Mouse (Mus musculus): Measurements from ENCODE around the gene Ralgapa2. TPM values are rescaled to one million over a fixed set of nuclear protein-coding genes. Genes with fewer than 3 reads are reported as not detected.

Gene Ralgapa2
- total RNA-seq, 1 experiment from 2014 or later, result 23.9 TPM

DNA sequence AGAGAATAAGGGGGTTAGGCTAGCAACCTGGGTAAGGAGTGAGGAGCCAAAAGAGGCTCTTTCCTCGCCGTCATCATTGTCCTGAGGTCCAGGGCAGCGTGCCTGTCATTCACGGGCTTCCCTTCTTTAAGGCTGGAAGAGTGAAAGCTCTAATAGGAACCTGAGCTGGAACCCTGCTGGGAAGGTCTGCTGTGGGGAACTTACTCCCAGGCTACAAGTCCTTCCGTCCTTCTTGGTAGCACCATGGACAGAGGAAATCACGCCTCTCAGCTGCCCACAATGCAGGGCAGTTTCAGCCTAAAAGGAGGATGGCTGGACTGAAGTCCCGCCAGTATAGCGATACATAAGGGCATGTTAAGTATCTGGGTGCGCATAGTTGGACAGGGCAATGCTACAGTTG, 285.7 kb downstream of the Ralgapa2 start:
- ATAC-seq (replicated peaks in 1 of 2; ENCODE audit: insufficient read depth in 1 of 2, low FRiP score in 2 of 2, low TSS enrichment in 1 of 2, low read depth in 1 of 2, poor library complexity in 2 of 2, severe bottlenecking in 2 of 2), result peak; percentile 39 to 58; a peak in 2 of 4 replicates

DNA sequence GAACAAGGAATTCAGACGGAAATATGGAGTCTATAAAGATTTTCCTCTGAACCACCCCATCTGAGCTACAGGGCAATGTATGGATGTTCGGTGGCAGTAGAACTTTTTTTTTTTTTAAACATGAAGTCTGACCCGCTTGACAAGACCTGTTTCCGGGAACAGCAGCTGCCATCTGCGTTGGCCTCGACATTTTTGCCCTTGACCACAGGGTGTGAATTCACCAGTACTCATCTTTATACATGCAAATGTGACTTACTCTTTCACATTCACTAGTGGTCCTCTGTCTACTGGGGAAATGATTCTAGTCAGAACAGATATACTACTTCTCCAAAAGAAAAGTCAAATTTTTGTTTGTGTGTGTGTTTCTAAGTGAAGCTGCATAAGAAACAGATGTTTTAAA, 286.3 kb downstream of the Ralgapa2 start:
- no peak for ATAC-seq (replicated peaks in 1 of 2; ENCODE audit: insufficient read depth in 1 of 2, low FRiP score in 2 of 2, low TSS enrichment in 1 of 2, low read depth in 1 of 2, poor library complexity in 2 of 2, severe bottlenecking in 2 of 2)

DNA sequence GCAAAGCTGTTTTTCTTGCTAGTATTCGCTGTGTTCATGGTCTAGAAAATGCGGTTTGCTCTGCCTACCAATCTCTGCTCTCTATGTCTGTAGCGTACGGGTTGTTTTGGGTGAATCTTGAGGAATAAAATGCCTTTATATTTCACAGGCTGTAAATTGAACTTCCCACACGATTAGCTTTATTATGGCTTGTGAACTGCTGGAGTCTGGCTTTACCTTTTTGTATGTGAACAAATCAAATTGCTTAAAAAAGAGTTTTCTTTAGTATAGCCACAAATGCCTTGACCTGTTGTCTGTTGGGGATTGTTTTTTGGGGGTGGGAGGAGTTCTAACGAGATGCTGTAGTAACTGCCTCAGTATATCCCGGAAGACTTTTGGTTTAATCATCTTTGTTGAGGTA, 288.0 kb downstream of the Ralgapa2 start:
- no peak for ATAC-seq (replicated peaks in 1 of 2; ENCODE audit: insufficient read depth in 1 of 2, low FRiP score in 2 of 2, low TSS enrichment in 1 of 2, low read depth in 1 of 2, poor library complexity in 2 of 2, severe bottlenecking in 2 of 2)

DNA sequence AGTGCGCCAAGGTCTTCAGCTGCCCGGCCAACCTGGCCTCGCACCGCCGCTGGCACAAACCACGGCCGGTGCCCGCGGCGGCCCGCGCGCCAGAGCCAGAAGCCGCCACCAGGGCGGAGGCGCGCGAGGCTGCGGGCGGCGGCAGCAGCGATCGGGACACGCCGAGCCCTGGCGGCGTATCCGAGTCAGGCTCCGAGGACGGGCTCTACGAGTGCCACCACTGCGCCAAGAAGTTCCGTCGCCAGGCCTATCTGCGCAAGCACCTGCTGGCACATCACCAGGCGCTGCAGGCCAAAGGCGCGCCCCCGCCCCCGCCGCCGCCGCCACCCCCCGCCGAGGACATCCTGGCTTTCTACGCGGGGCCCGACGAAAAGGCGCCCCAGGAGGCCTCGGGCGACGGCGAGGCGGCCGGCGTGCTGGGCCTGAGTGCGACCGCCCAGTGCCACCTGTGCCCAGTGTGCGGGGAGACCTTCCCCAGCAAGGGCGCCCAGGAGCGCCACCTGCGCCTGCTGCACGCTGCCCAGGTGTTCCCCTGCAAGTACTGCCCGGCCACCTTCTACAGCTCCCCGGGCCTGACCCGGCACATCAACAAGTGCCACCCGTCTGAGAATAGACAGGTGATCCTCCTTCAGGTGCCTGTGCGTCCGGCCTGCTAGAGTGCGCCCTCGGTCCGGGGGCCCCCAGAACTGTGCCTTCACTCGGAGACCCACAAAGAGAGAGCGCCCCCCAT, 288.8 kb downstream of the Ralgapa2 start:
- 0 out of 4 replicates have a peak, but pooled peaks have one; percentile 16 to 20 for ATAC-seq (replicated peaks in 1 of 2; ENCODE audit: insufficient read depth in 1 of 2, low FRiP score in 2 of 2, low TSS enrichment in 1 of 2, low read depth in 1 of 2, poor library complexity in 2 of 2, severe bottlenecking in 2 of 2)

DNA sequence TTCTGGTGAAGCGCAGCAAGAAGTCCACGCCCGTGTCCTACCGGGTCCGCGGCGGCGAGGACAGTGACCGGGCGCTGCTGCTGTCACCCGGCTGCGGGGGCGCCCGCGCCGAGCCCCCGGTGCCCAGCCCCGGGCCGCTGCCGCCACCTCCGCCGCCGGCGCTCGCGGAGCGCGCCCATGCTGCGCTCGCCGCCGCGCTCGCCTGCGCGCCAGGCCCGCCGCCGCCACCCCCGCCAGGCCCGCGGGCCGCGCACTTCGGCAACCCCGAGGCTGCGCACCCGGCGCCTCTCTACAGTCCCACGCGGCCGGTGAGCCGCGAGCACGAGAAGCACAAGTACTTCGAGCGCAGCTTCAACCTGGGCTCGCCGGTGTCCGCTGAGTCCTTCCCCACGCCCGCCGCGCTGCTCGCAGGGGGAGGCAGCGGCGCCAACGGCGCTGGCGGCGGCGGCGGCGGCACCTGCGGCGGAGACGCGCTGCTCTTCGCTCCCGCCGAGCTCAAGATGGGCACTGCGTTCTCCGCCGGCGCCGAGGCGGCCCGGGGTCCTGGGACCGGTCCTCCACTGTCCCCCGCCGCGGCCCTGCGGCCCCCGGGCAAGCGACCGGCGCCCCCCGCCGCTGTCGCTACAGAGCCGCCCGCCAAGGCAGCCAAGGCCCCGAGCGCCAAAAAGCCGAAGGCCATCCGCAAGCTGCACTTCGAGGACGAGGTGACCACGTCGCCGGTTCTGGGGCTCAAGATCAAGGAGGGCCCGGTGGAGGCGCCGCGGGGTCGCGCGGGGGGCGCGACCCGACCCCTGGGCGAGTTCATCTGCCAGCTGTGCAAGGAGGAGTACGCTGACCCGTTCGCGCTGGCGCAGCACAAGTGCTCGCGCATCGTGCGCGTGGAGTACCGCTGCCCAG, 289.6 kb downstream of the Ralgapa2 start:
- ATAC-seq (replicated peaks in 1 of 2; ENCODE audit: insufficient read depth in 1 of 2, low FRiP score in 2 of 2, low TSS enrichment in 1 of 2, low read depth in 1 of 2, poor library complexity in 2 of 2, severe bottlenecking in 2 of 2), result no peak

DNA sequence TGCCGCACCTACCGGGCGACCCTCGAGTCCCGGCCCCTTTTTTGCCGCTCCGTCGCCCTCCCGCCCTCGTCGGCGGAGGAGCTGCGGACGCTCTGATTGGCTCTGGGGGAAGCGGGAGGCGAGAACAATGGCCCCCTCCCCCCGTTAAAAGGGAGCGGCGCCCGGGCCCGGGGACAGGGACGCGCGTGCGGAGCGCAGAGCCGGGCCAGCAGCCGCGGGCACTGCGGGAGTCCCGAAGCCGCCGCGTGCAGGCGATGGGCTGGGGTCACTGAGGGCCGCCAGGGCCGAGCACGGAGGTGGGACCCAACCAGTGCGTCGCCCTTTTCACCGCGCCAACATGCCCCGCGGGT, 290.2 kb downstream of the Ralgapa2 start:
- no peak for ATAC-seq (replicated peaks in 1 of 2; ENCODE audit: insufficient read depth in 1 of 2, low FRiP score in 2 of 2, low TSS enrichment in 1 of 2, low read depth in 1 of 2, poor library complexity in 2 of 2, severe bottlenecking in 2 of 2)

DNA sequence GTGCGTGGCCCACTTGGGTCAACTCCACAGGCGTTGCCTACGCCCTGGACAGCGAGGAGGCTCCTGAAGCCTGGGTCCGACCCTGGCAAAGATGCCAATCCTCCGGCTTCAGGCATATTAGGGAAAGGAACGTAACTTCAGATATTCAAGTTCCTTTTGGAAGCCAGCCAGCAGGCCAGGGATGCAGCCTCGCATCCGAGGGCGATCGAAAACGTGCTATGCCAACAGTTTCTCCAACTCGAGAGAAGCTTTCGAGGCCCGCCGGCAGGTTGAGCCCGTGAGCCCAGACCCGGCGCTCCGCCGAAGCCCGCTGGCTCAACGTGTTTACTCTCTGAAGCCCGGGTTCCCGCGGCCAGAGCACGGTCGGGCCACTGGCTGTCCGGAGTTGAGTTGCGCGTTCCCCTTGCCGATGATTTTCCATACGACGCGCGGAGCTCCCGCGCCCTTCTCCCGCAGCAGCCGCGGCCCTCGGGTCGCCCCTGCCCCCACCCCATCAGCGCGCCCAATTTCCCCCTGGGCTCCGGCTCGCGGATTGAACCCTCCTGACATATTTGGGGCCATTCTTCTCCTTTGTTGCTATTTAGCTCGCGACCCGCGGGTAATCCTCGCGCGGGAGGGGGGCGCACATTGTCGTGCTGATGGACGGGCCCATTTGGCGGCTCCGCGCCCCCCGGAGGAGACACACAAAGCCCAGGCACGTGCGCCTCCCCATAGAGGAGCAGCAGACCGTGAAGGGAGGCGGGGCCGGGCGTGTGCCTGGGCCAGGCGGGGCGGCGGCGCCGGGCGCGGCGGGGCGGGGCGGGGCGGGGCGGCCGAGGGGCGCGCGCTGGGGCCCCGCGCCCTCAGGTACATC, 290.8 kb downstream of the Ralgapa2 start, which contains the start of gene Insm1:
Gene Insm1, plus strand, starts transcription at position 846 of the 853 bp plus-strand sequence.
- peak in 1 of 2 experiments; percentile 26; a peak in 1 of 4 replicates for ATAC-seq (replicated peaks in 1 of 2; ENCODE audit: insufficient read depth in 1 of 2, low FRiP score in 2 of 2, low TSS enrichment in 1 of 2, low read depth in 1 of 2, poor library complexity in 2 of 2, severe bottlenecking in 2 of 2)

DNA sequence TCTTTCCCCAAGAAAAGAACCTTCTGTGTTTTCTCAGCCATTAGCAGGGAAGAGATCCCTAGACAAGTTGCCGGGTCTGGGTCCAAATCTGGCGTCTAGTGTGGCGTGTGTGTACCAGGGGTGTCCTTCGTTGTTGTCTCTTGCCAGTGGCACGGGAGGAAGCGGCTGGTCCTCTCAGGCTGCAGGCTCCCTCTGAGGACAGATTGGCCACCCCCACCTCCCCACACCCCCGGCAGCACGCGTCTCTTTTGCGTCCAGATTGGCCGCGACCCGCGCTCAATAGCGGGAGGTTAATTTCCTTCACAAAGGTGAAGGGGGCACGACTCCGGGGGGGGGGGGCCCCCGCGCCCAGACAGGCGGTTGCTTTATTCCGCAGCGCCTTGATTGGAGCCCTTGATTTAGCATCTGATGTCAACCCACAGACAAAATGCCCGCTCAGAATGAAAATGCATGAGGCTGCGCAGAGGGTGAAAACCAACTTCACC, 291.5 kb downstream of the Ralgapa2 start:
- ATAC-seq (replicated peaks in 1 of 2; ENCODE audit: insufficient read depth in 1 of 2, low FRiP score in 2 of 2, low TSS enrichment in 1 of 2, low read depth in 1 of 2, poor library complexity in 2 of 2, severe bottlenecking in 2 of 2), result no peak

DNA sequence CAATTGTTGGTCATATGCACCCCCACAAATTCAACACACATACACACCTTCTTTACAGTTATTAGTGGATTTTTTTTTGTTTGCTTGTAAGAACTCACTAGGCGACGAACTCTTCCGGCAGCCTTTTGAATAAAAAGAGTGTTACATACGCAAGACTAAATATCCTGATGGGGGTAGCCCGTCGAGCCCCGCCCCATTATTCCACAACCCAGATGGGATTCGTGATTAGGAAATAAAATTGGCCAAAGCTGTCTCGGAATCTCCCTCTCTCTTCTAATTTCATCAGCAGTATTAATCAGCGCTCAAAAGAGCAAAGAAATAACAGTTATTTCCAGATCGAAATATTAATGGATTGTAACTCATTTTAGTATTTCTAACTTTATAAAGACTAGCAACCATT, 292.4 kb downstream of the Ralgapa2 start:
- no peak for ATAC-seq (replicated peaks in 1 of 2; ENCODE audit: insufficient read depth in 1 of 2, low FRiP score in 2 of 2, low TSS enrichment in 1 of 2, low read depth in 1 of 2, poor library complexity in 2 of 2, severe bottlenecking in 2 of 2)

DNA sequence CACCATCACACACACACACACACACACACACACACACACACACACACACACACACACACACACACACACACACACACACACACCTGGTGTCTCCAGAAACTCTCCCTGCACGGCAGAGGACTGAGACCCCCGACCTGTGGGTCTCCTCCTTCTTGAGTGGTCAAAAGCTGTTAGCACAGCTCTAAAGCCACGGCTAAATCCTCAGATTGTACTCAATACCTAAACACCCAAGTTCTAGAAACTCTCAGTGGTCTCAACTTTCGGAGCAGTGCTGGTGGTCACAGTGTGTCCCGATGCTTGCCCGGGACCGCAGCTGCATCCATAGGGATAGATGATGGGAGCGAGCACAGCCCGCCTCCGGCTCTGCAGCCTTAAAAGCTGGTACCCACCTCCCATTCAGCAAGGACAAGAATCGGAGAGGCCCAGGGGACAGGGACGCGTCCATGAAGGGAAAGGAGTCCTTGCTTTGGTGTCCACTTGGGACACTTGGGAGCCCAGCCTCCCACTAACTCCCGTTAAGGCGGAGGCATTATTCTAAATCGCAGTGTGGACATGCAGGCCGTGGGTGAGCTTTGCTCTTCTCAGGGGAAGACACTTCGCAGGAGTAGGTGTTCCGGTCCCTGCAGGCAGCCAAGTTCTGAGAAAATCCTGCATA, 293.1 kb downstream of the Ralgapa2 start:
- no peak for ATAC-seq (replicated peaks in 1 of 2; ENCODE audit: insufficient read depth in 1 of 2, low FRiP score in 2 of 2, low TSS enrichment in 1 of 2, low read depth in 1 of 2, poor library complexity in 2 of 2, severe bottlenecking in 2 of 2)

DNA sequence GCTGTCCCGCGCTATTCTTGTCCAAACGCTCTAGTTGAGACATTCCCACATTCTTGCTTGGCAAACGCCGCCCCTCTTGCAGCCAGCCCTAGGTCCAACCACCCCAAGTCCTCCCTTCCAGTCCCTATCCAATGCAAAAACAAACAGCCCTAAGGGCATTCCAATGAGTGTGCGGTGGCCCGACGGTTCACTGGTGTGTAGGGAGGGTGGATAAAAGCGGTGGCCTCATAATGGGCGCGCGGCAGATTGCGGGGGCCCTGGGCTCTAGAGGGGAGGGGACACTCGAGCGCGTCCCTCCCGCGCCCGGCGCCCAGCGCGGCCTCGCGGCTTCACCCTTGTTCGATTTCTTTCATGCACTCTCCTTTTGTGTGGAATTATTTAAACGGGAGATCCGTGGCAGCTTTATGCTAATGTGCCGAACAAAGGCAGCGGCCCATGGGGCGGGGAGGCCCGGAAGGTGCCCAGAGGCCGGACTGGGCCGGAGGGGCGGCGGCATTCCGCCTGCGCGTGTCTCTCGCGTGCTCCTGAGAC, 293.9 kb downstream of the Ralgapa2 start:
- ATAC-seq (replicated peaks in 1 of 2; ENCODE audit: insufficient read depth in 1 of 2, low FRiP score in 2 of 2, low TSS enrichment in 1 of 2, low read depth in 1 of 2, poor library complexity in 2 of 2, severe bottlenecking in 2 of 2), result no peak

DNA sequence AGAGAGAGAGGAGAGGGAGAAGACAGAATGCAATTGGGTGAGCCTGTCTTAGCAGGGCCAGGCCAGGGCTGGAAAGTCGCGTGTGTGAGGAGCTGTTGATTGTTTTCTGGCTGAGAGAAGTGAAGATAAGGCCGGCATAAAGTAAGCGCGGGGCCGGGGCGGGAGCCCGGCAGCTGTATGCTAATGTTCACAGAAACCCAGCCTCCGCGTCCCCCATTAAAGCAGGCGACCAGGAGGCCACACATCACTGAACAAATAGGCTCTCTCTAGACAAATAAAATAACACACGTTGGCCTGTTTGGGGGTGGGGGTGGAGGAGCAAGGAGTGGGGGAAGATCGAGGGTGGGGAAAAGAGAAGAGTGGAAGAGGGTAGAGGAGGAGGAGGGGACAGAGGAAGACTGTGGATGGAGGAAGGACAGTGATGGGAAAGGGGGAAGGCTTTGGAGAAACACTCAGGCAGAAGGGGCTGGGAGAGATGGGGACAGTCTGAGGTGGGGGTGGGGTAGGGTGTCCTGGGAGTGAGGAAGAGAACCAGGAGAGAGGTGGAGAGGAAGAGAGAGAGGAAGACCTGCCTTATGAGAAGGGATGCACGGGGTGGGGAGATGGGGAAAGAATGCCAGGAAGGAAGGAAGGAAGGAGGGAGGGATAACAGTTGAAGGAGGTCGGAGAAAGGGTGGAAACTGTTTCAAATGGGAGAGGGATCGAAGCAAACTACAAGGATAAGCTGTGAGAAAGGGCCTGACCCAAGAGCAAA, 294.7 kb downstream of the Ralgapa2 start:
- peak; percentile 10 to 26; a peak in 1 of 4 replicates for ATAC-seq (replicated peaks in 1 of 2; ENCODE audit: insufficient read depth in 1 of 2, low FRiP score in 2 of 2, low TSS enrichment in 1 of 2, low read depth in 1 of 2, poor library complexity in 2 of 2, severe bottlenecking in 2 of 2)

DNA sequence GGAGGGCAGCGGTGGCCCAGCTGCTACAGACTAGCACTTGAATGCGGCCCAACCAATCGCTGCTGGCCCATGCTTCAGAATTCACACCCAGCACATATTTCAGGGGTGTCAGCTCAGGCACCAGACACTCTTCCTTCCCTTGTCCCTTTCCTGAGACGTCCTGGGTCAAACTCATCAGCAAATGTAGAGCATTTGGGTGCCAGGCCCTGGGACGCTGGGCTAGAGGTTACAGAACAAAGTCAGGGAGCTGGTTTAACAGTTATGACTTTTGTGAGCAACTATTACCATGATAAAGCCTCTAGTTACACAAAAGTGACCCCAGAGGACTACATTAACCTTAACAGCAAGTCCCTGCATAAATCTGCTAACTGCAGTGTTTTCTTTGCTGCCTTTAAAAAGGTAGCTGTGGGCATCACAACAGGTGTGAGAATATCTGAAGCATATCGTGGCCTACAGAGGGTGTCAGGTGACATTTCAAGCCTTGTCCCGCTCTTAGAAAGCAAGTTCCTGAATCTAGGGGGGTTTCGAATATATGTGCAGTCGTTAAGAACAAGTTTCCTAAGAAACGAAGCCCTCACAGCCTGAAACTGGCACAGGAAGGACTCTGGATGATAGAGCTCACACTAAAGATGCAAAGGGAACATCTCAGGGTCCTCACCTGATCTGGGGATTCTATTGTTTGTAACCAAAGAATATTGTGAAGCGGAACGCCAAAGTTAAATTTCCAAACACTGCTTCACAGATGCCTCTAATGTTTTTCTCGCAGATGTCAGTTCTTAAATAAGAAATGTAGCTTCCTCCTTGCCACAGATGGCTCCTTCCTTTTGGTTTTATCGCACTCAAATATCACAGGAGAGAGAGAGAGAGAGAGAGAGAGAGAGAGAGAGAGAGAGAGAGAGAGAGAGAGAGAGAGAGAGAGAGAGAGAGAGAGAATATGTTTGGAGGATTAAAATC, 295.8 kb downstream of the Ralgapa2 start:
- ATAC-seq (replicated peaks in 1 of 2; ENCODE audit: insufficient read depth in 1 of 2, low FRiP score in 2 of 2, low TSS enrichment in 1 of 2, low read depth in 1 of 2, poor library complexity in 2 of 2, severe bottlenecking in 2 of 2), result no peak

DNA sequence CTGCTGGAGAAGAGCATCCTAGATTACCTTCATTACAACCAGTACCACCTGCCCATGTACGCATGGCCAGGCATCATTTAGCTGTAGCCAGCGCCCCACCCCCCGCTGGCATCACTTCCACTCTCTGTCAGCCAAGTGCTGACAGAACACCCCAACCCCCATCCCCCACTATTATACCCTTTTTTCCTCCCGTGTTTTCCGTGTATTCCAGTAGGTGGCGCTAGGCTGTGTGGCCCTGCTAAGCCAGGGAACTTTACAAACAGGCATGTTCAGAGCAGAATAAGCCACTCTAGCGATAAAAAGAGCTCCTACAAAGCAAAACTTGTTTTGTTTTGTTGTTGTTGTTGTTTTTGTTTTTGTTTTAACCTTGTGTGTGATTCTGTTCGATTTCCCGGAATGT, 297.4 kb downstream of the Ralgapa2 start:
- peak; percentile 71 to 76 for ATAC-seq (replicated peaks in 1 of 2; ENCODE audit: insufficient read depth in 1 of 2, low FRiP score in 2 of 2, low TSS enrichment in 1 of 2, low read depth in 1 of 2, poor library complexity in 2 of 2, severe bottlenecking in 2 of 2)

DNA sequence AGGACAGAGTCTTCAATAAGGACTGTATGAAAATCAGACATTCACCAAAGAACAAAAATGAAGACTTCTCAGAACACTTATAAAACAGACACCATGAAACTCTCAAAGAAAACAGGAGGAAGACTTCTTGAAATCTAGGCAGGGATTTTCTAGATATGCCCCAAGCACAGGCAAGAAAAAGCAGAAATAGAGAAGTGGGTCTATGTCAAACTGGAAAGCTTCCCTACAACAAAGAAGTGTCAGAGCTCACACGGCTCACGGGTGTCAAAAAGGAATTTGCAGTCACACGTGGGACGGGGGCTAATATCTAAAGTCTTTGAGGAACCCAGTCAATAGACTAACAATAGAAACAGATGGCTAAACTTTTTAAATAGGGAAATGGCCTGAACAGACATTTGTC, 301.2 kb downstream of the Ralgapa2 start:
- 0 out of 4 replicates have a peak, but pooled peaks of 1 of the 2 experiments have one; percentile 55 for ATAC-seq (replicated peaks in 1 of 2; ENCODE audit: insufficient read depth in 1 of 2, low FRiP score in 2 of 2, low TSS enrichment in 1 of 2, low read depth in 1 of 2, poor library complexity in 2 of 2, severe bottlenecking in 2 of 2)

Measured in hematopoietic stem cell, adult 5-6 weeks (primary cell).